Mouse (Mus musculus) spleen, postnatal 14 days (tissue): Measurements from ENCODE around the gene Wdr48.

Experiments used
- DNase-seq, 2 experiments: peaks; one replicate each; pipeline ENCODE4 v3.0.0; 2021 to 2022; ENCODE audit warnings: low spot score in 2 of 2

Gene Wdr48

GRCm38 (mm10) chr9:119894339-119895009 lies at the start of gene Wdr48:
Gene Wdr48, plus strand, starts transcription at chr9:119894878.
- DNase-seq, result peak; percentile 87 to 94

GRCm38 (mm10) chr9:119847187-119847586 lies 47.5 kb upstream of the Wdr48 start:
- DNase-seq, result no peak

GRCm38 (mm10) chr9:119848671-119849070 lies 46.0 kb upstream of the Wdr48 start:
- no peak for DNase-seq

- DNase-seq, result no peak
Measured at GRCm38 (mm10) chr9:119849214-119849613, 45.5 kb upstream of the Wdr48 start.

- DNase-seq, result no peak
Measured at GRCm38 (mm10) chr9:119852347-119853030, 42.2 kb upstream of the Wdr48 start.

- DNase-seq, result no peak
Measured at GRCm38 (mm10) chr9:119853071-119853846, 41.4 kb upstream of the Wdr48 start.

- DNase-seq, result no peak
Measured at GRCm38 (mm10) chr9:119854170-119854569, 40.5 kb upstream of the Wdr48 start.

- DNase-seq, result no peak
Measured at GRCm38 (mm10) chr9:119887144-119887901, 7.4 kb upstream of the Wdr48 start.

GRCm38 (mm10) chr9:119888843-119889246 lies 5.8 kb upstream of the Wdr48 start:
- no peak for DNase-seq

GRCm38 (mm10) chr9:119889446-119889845 lies 5.2 kb upstream of the Wdr48 start:
- no peak for DNase-seq

GRCm38 (mm10) chr9:119890692-119891091 lies 4.0 kb upstream of the Wdr48 start:
- peak in 1 of 2 experiments; percentile 18 for DNase-seq

- no peak for DNase-seq
Measured at GRCm38 (mm10) chr9:119893881-119894280, 797 bp upstream of the Wdr48 start.

- DNase-seq, result peak; percentile 14 to 20
Measured at GRCm38 (mm10) chr9:119895040-119895721, 503 bp downstream of the Wdr48 start.

- DNase-seq, result no peak
Measured at GRCm38 (mm10) chr9:119899446-119899845, 4.8 kb downstream of the Wdr48 start.

GRCm38 (mm10) chr9:119902410-119903151 lies 7.9 kb downstream of the Wdr48 start:
- no peak for DNase-seq

- DNase-seq, result no peak
Measured at GRCm38 (mm10) chr9:119908708-119909107, 14.0 kb downstream of the Wdr48 start.

GRCm38 (mm10) chr9:119909931-119910330 lies 15.3 kb downstream of the Wdr48 start:
- DNase-seq, result no peak

GRCm38 (mm10) chr9:119913087-119913838 lies 18.6 kb downstream of the Wdr48 start:
- DNase-seq, result no peak

- no peak for DNase-seq
Measured at GRCm38 (mm10) chr9:119919858-119920257, 25.2 kb downstream of the Wdr48 start.

GRCm38 (mm10) chr9:119923462-119923861 lies 28.8 kb downstream of the Wdr48 start:
- DNase-seq, result no peak
